Mouse (Mus musculus) ES-Bruce4 (cell line): ENCODE data around the gene Pygo1.

ENCODE experiments used
- CTCF ChIP-seq: IDR thresholded peaks from one replicate; pipeline ENCODE4 v1.8.1; 2011; ENCODE audit warnings: low read depth, low read length
- EP300 ChIP-seq: IDR thresholded peaks from 2 replicates; pipeline ENCODE4 v1.6.1; 2011; ENCODE audit warnings: low read depth, low read length; ENCODE audit not compliant: insufficient read depth
- POLR2A ChIP-seq: IDR thresholded peaks from one replicate; pipeline ENCODE4 v1.8.1; 2011; ENCODE audit warnings: low read length; ENCODE audit not compliant: insufficient read depth

DNA sequence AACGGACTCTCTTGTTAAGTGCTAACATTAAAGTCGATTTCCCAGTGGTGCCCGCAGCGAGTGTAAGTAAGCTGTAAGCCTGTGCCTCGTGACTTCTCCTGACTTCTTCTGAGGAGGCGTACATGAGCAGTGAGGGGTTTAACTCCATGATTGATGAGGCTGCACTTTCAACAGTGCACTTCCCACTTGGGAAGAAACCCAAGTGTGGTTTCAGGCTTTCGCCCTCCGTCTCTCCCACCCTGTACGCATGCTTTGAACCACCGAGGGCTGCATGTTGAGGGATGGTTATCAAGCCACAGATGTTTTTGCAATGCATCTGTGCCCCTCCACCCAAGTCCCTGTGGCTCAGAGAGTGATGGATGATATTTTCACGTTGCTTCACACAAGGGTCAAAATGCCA, 47.5 kb upstream of the Pygo1 start:
- TF ChIP-seq CTCF (no peak), POLR2A (no peak), EP300 (no peak)
